Mouse (Mus musculus): Measurements from ENCODE around the gene Gm10320. TPM values are rescaled to one million over a fixed set of nuclear protein-coding genes. Genes with fewer than 3 reads are reported as not detected.

Gm10320 gene
- polyA plus RNA-seq, 1 experiment from 2014 or later, result 1.9 TPM

- Histone ChIP-seq H3K9me3 (ENCODE audit: control insufficient read depth, low read length) (no peaks in the 10 kb centered on the region), H3K9ac (ENCODE audit: low read length) (no peak overlapping the region), H3K36me3 (ENCODE audit: control insufficient read depth, insufficient read depth, low read length) (no peaks in the 10 kb centered on the region), H3K4me3 (ENCODE audit: low read depth, low read length) (no peak overlapping the region), H3K27me3 (ENCODE audit: control insufficient read depth, insufficient read depth, low read length) (no peaks in the 10 kb centered on the region), H3K4me1 (replicated peaks; ENCODE audit: control insufficient read depth, insufficient read depth, low read length) (no peaks in the 10 kb centered on the region), H3K27ac (ENCODE audit: low read depth, low read length) (no peak overlapping the region), H3K4me2 (ENCODE audit: low read depth, low read length, severe bottlenecking) (no peak overlapping the region)
- ATAC-seq (replicated peaks; ENCODE audit: low FRiP score) (no peak), DNase-seq (ENCODE audit: low spot score) (no peak)
- WGBS, result 88% methylated on average over 3 of the region's 3 CpGs
Observed at GRCm38 (mm10) chr13:98486161-98486560, 5.6 kb downstream of the Gm10320 start.

- Histone ChIP-seq H3K4me2 (ENCODE audit: low read depth, low read length, severe bottlenecking) (no peak overlapping the region), H3K27me3 (ENCODE audit: control insufficient read depth, insufficient read depth, low read length) (no peaks in the 10 kb centered on the region), H3K36me3 (ENCODE audit: control insufficient read depth, insufficient read depth, low read length) (no peaks in the 10 kb centered on the region), H3K9me3 (ENCODE audit: control insufficient read depth, low read length) (no peaks in the 10 kb centered on the region), H3K4me1 (replicated peaks; ENCODE audit: control insufficient read depth, insufficient read depth, low read length) (no peaks in the 10 kb centered on the region), H3K27ac (ENCODE audit: low read depth, low read length) (no peak overlapping the region), H3K4me3 (ENCODE audit: low read depth, low read length) (no peak overlapping the region), H3K9ac (ENCODE audit: low read length) (no peak overlapping the region)
- no peak for DNase-seq (ENCODE audit: low spot score)
- no peak for ATAC-seq (replicated peaks; ENCODE audit: low FRiP score)
- WGBS, result 83% methylated on average over 5 of the region's 5 CpGs
Observed at GRCm38 (mm10) chr13:98485440-98485839, 6.4 kb downstream of the Gm10320 start.

GRCm38 (mm10) chr13:98477991-98478390 is 13.8 kb downstream of the Gm10320 start:
- Histone ChIP-seq H3K27ac (ENCODE audit: low read depth, low read length) (no peak overlapping the region), H3K9me3 (ENCODE audit: control insufficient read depth, low read length) (no peaks in the 10 kb centered on the region), H3K36me3 (ENCODE audit: control insufficient read depth, insufficient read depth, low read length) (no peaks in the 10 kb centered on the region), H3K4me3 (ENCODE audit: low read depth, low read length) (no peak overlapping the region), H3K4me1 (replicated peaks; ENCODE audit: control insufficient read depth, insufficient read depth, low read length) (peaks cover 2% of the 10 kb centered on the region; the same call in 1 of the 2 replicates), H3K27me3 (ENCODE audit: control insufficient read depth, insufficient read depth, low read length) (no peaks in the 10 kb centered on the region), H3K9ac (ENCODE audit: low read length) (no peak overlapping the region), H3K4me2 (ENCODE audit: low read depth, low read length, severe bottlenecking) (no peak overlapping the region)
- 89% methylated on average over 3 of the region's 3 CpGs for WGBS
- no peak for ATAC-seq (replicated peaks; ENCODE audit: low FRiP score)
- DNase-seq (ENCODE audit: low spot score), result no peak

GRCm38 (mm10) chr13:98476839-98477495 is 14.8 kb downstream of the Gm10320 start:
- no peak overlapping the region for H3K27ac ChIP-seq (ENCODE audit: low read depth, low read length)

GRCm38 (mm10) chr13:98476175-98476838 is 15.5 kb downstream of the Gm10320 start:
- ATAC-seq (replicated peaks; ENCODE audit: low FRiP score), result no peak; the same call in 1 of the 2 replicates
- H3K36me3 ChIP-seq (ENCODE audit: control insufficient read depth, insufficient read depth, low read length), result no peaks in the 10 kb centered on the region
- H3K9me3 ChIP-seq (ENCODE audit: control insufficient read depth, low read length), result no peaks in the 10 kb centered on the region
- peak; percentile 61 for DNase-seq (ENCODE audit: low spot score)
- no peak overlapping the region for H3K4me3 ChIP-seq (ENCODE audit: low read depth, low read length)
- no peaks in the 10 kb centered on the region for H3K27me3 ChIP-seq (ENCODE audit: control insufficient read depth, insufficient read depth, low read length)
- H3K4me2 ChIP-seq (ENCODE audit: low read depth, low read length, severe bottlenecking), result no peak overlapping the region
- no peak overlapping the region for H3K9ac ChIP-seq (ENCODE audit: low read length)
- 46% methylated on average over 14 of the region's 14 CpGs for WGBS
- no peak overlapping the region for H3K27ac ChIP-seq (ENCODE audit: low read depth, low read length)
- H3K4me1 ChIP-seq (replicated peaks; ENCODE audit: control insufficient read depth, insufficient read depth, low read length), result peaks cover 2% of the 10 kb centered on the region; the same call in 1 of the 2 replicates

More at GRCm38 (mm10) chr13:98476839-98477495, 14.8 kb downstream of the Gm10320 start:
- 70% methylated on average over 4 of the region's 4 CpGs for WGBS
- no peaks in the 10 kb centered on the region for H3K36me3 ChIP-seq (ENCODE audit: control insufficient read depth, insufficient read depth, low read length)
- H3K4me3 ChIP-seq (ENCODE audit: low read depth, low read length), result no peak overlapping the region
- no peak for DNase-seq (ENCODE audit: low spot score)
- no peak overlapping the region for H3K9ac ChIP-seq (ENCODE audit: low read length)
- peaks cover 2% of the 10 kb centered on the region; the same call in 1 of the 2 replicates for H3K4me1 ChIP-seq (replicated peaks; ENCODE audit: control insufficient read depth, insufficient read depth, low read length)
- no peak for ATAC-seq (replicated peaks; ENCODE audit: low FRiP score)
- H3K4me2 ChIP-seq (ENCODE audit: low read depth, low read length, severe bottlenecking), result no peak overlapping the region
- H3K27me3 ChIP-seq (ENCODE audit: control insufficient read depth, insufficient read depth, low read length), result no peaks in the 10 kb centered on the region
- H3K9me3 ChIP-seq (ENCODE audit: control insufficient read depth, low read length), result no peaks in the 10 kb centered on the region

- H3K9me3 ChIP-seq (ENCODE audit: control insufficient read depth, low read length), result no peaks in the 10 kb centered on the region
- peaks cover 2% of the 10 kb centered on the region; the same call in 1 of the 2 replicates for H3K4me1 ChIP-seq (replicated peaks; ENCODE audit: control insufficient read depth, insufficient read depth, low read length)
- no peak overlapping the region for H3K9ac ChIP-seq (ENCODE audit: low read length)
- no peak overlapping the region for H3K27ac ChIP-seq (ENCODE audit: low read depth, low read length)
- no peaks in the 10 kb centered on the region for H3K36me3 ChIP-seq (ENCODE audit: control insufficient read depth, insufficient read depth, low read length)
- WGBS, result 60% methylated on average over 8 of the region's 8 CpGs
- DNase-seq (ENCODE audit: low spot score), result no peak
- no peaks in the 10 kb centered on the region for H3K27me3 ChIP-seq (ENCODE audit: control insufficient read depth, insufficient read depth, low read length)
- ATAC-seq (replicated peaks; ENCODE audit: low FRiP score), result no peak
- no peak overlapping the region for H3K4me2 ChIP-seq (ENCODE audit: low read depth, low read length, severe bottlenecking)
- H3K4me3 ChIP-seq (ENCODE audit: low read depth, low read length), result no peak overlapping the region
Observed at GRCm38 (mm10) chr13:98475681-98476080, 16.1 kb downstream of the Gm10320 start.

- Histone ChIP-seq H3K27me3 (ENCODE audit: control insufficient read depth, insufficient read depth, low read length) (no peaks in the 10 kb centered on the region), H3K4me2 (ENCODE audit: low read depth, low read length, severe bottlenecking) (no peak overlapping the region), H3K9me3 (ENCODE audit: control insufficient read depth, low read length) (no peaks in the 10 kb centered on the region), H3K36me3 (ENCODE audit: control insufficient read depth, insufficient read depth, low read length) (no peaks in the 10 kb centered on the region), H3K27ac (ENCODE audit: low read depth, low read length) (no peak overlapping the region), H3K9ac (ENCODE audit: low read length) (no peak overlapping the region), H3K4me3 (ENCODE audit: low read depth, low read length) (no peak overlapping the region), H3K4me1 (replicated peaks; ENCODE audit: control insufficient read depth, insufficient read depth, low read length) (peaks cover 2% of the 10 kb centered on the region; the same call in 1 of the 2 replicates)
- no peak for ATAC-seq (replicated peaks; ENCODE audit: low FRiP score)
- DNase-seq (ENCODE audit: low spot score), result no peak
- 85% methylated on average over 4 of the region's 4 CpGs for WGBS
Observed at GRCm38 (mm10) chr13:98473034-98473433, 18.8 kb downstream of the Gm10320 start.

GRCm38 (mm10) chr13:98471756-98472155 is 20.0 kb downstream of the Gm10320 start:
- ATAC-seq (replicated peaks; ENCODE audit: low FRiP score) (no peak), DNase-seq (ENCODE audit: low spot score) (no peak)
- H3K9ac ChIP-seq (ENCODE audit: low read length), result no peak overlapping the region
- H3K4me2 ChIP-seq (ENCODE audit: low read depth, low read length, severe bottlenecking), result no peak overlapping the region
- H3K27ac ChIP-seq (ENCODE audit: low read depth, low read length), result no peak overlapping the region
- H3K4me3 ChIP-seq (ENCODE audit: low read depth, low read length), result no peak overlapping the region
- H3K36me3 ChIP-seq (ENCODE audit: control insufficient read depth, insufficient read depth, low read length), result no peaks in the 10 kb centered on the region
- WGBS, result 85% methylated on average over 6 of the region's 6 CpGs
- H3K9me3 ChIP-seq (ENCODE audit: control insufficient read depth, low read length), result no peaks in the 10 kb centered on the region
- peaks cover 2% of the 10 kb centered on the region; the same call in 1 of the 2 replicates for H3K4me1 ChIP-seq (replicated peaks; ENCODE audit: control insufficient read depth, insufficient read depth, low read length)
- H3K27me3 ChIP-seq (ENCODE audit: control insufficient read depth, insufficient read depth, low read length), result no peaks in the 10 kb centered on the region

Measured in forebrain, embryonic 11.5 days (tissue).